9 mouse cellular contexts compared by ENCODE assay signal in genomic region chr10:99441014-99441413, GRCm38 (mm10).
DNase-seq lines count a peak whose midpoint lies in the region; ATAC-seq and TF ChIP-seq lines count a peak whose summit lies in the region.
"Had no signal": no experiment of that assay in that cellular context is flagged by ENCODE, and none has a peak within 500 bp of the region (broad histone marks: within the 10 kb centered on the region; RNA-seq: fewer than 3 reads in every experiment).

No protein-coding gene starts in this region.

- H3K4me2 ChIP-seq in forebrain, embryonic 15.5 days (replicated peaks): no peak overlapping the region
- H3K4me2 ChIP-seq: neural tube, embryonic 12.5 days had no signal

- no peak for TF ChIP-seq POLR2A in brain, embryonic 14.5 days (IDR thresholded peaks at IDR 0.05; ENCODE audit: borderline replicate concordance, extremely low read depth, insufficient read depth, insufficient read length, poor library complexity, severe bottlenecking)

- H3K79me3 ChIP-seq in C2C12 (ENCODE audit: low read depth): no peaks in the 10 kb centered on the region

- H3K9ac ChIP-seq in forebrain, embryonic 15.5 days (replicated peaks): no peak overlapping the region
- H3K9ac ChIP-seq: neural tube, embryonic 12.5 days had no signal

- H3ac ChIP-seq in C2C12 (ENCODE audit: control insufficient read depth, insufficient read length, low read depth): no peak overlapping the region

- no peak for DNase-seq in forebrain, embryonic 10.5 days (ENCODE audit: extremely low spot score, low spot score)
- peak; percentile 85 for DNase-seq in brain, embryonic 14.5 days (ENCODE audit: low read depth)
- DNase-seq in heart, postnatal 36 days: peak; percentile 73
- DNase-seq in left cerebral cortex, postnatal 14 days (ENCODE audit: low spot score in 2 of 2): peak; percentile 72 to 75
- peak; percentile 79 for DNase-seq in naive thymus-derived CD4-positive, alpha-beta T cell, adult 2 months (ENCODE audit: low read depth)
- DNase-seq in urinary bladder, postnatal 25 days (ENCODE audit: low spot score): peak; percentile 50

- intact Hi-C loops in heart, postnatal 36 days (cut with DNase I): loop anchor here (5.0 kb wide), 2 partner anchors 109 to 174 kb away; no protein-coding TSS in a partner anchor
- intact Hi-C loops in left cerebral cortex, postnatal 14 days (cut with DNase I): no loop called here

- H3K4me3 ChIP-seq in forebrain, embryonic 15.5 days: no peak overlapping the region
- no peak overlapping the region for H3K4me3 ChIP-seq in forebrain, embryonic 10.5 days
- H3K4me3 ChIP-seq in C2C12 (ENCODE audit: insufficient read depth, poor library complexity, severe bottlenecking): peak overlapping the region; percentile 6
- H3K4me3 ChIP-seq: neural tube, embryonic 12.5 days had no signal

- no peaks in the 10 kb centered on the region for H3K9me3 ChIP-seq in forebrain, embryonic 15.5 days
- H3K9me3 ChIP-seq in forebrain, embryonic 10.5 days: peaks cover 18% of the 10 kb centered on the region; the same call in 1 of the 2 replicates
- H3K9me3 ChIP-seq: neural tube, embryonic 12.5 days had no signal

- no peak overlapping the region for H3K27ac ChIP-seq in forebrain, embryonic 15.5 days (replicated peaks)
- no peak overlapping the region for H3K27ac ChIP-seq in forebrain, embryonic 10.5 days
- H3K27ac ChIP-seq: neural tube, embryonic 12.5 days had no signal

- TF ChIP-seq CTCF in C2C12 (IDR thresholded peaks at IDR 0.05; ENCODE audit: control insufficient read depth, insufficient read depth, insufficient read length): no peak
- no peak for TF ChIP-seq CTCF in brain, embryonic 14.5 days (IDR thresholded peaks at IDR 0.05; ENCODE audit: borderline replicate concordance, extremely low read depth, insufficient read depth, insufficient read length)

- no peaks in the 10 kb centered on the region for H3K27me3 ChIP-seq in forebrain, embryonic 15.5 days
- no peaks in the 10 kb centered on the region for H3K27me3 ChIP-seq in forebrain, embryonic 10.5 days (ENCODE audit: poor library complexity, severe bottlenecking)
- no peaks in the 10 kb centered on the region for H3K27me3 ChIP-seq in C2C12 (ENCODE audit: control insufficient read depth, insufficient read depth, insufficient read length)
- H3K27me3 ChIP-seq: neural tube, embryonic 12.5 days had no signal

- H3K79me2 ChIP-seq in C2C12 (ENCODE audit: control insufficient read depth, insufficient read depth): no peaks in the 10 kb centered on the region

- 42% methylated on average over 6 of the region's 6 CpGs for WGBS in forebrain, embryonic 15.5 days
- WGBS in forebrain, embryonic 10.5 days: 79% methylated on average over 6 of the region's 6 CpGs

- ATAC-seq in forebrain, embryonic 15.5 days (replicated peaks): peak; percentile 43; the same call in 1 of the 2 replicates

- H3K4me1 ChIP-seq in forebrain, embryonic 15.5 days: peaks cover 5% of the 10 kb centered on the region; the same call in 1 of the 2 replicates
- H3K4me1 ChIP-seq in forebrain, embryonic 10.5 days: peaks cover 8% of the 10 kb centered on the region
- H3K4me1 ChIP-seq: neural tube, embryonic 12.5 days had no signal

- no peaks in the 10 kb centered on the region for H3K36me3 ChIP-seq in forebrain, embryonic 15.5 days
- peaks cover 3% of the 10 kb centered on the region; the same call in 1 of the 2 replicates for H3K36me3 ChIP-seq in forebrain, embryonic 10.5 days (replicated peaks)
- no peaks in the 10 kb centered on the region for H3K36me3 ChIP-seq in C2C12 (ENCODE audit: control insufficient read depth, insufficient read depth)
- H3K36me3 ChIP-seq: neural tube, embryonic 12.5 days had no signal

TF ChIP-seq in C2C12, 6 proteins besides CTCF, POLR2A, EP300 and RAD21:
- no peak for TF ChIP-seq FOSL1 (IDR thresholded peaks at IDR 0.05; ENCODE audit: insufficient read depth, low read length, poor library complexity, severe bottlenecking)
- no peak for TF ChIP-seq MYOG (IDR thresholded peaks at IDR 0.05; ENCODE audit: control insufficient read depth, extremely low read depth, insufficient read length)
- peak; percentile 78 for TF ChIP-seq CEBPB (IDR thresholded peaks at IDR 0.05; ENCODE audit: low read depth)
- no peak for TF ChIP-seq MAX (IDR thresholded peaks at IDR 0.05)
